Mouse (Mus musculus): ENCODE data around the gene Mcm2. TPM values are rescaled to one million over a fixed set of nuclear protein-coding genes. Genes with fewer than 3 reads are reported as not detected.

Mcm2 gene
- polyA plus RNA-seq, 1 experiment, result 45.7 TPM

GRCm38 (mm10) chr6:88886417-88886967 is 12.1 kb downstream of the Mcm2 start:
- peak; percentile 70 for DNase-seq (ENCODE audit: low read depth)
- TF ChIP-seq POLR2A (IDR thresholded peaks at IDR 0.05; ENCODE audit: borderline replicate concordance, extremely low read depth, insufficient read depth, insufficient read length, poor library complexity, severe bottlenecking) (no peak), CTCF (IDR thresholded peaks at IDR 0.05; ENCODE audit: borderline replicate concordance, extremely low read depth, insufficient read depth, insufficient read length) (no peak)

DNA sequence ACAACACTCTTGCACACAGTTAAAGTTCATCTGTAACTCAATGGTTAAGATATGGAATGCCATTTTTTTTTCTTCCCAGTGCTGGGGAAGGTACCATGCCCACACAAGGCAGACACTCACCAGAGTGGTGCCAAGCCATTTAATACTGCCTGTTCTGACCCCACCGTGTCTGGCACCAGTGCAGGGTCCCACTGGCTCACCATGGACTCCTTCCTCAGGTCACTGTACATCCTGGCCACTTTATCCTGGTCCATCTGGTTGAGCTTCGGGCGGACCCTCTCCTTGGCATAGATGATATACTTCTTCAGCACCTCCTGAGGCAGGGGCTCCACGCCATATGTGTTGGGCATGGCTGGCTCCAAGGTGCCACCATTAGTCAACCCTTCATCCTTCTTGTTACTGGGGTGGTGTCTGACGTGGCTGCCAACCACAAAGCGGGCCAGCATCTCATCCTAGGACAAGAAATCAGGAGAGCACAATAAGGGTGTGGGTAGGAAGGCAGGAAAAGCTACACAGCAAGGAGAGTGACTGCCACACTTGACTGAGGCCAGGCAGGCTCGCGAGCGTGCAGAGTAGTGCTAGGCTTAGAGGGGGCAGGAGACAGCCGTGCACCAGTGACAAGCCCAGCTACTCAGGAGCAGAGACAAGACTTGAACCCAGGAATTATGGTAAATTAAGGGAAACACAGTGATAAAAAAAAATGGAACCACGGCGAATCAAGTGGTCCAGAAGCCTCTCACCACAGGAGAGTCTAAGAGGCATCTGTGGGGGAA is 12.8 kb downstream of the Mcm2 start:
- DNase-seq (ENCODE audit: low read depth), result no peak
- TF ChIP-seq POLR2A (IDR thresholded peaks at IDR 0.05; ENCODE audit: borderline replicate concordance, extremely low read depth, insufficient read depth, insufficient read length, poor library complexity, severe bottlenecking), result no peak
- TF ChIP-seq CTCF (IDR thresholded peaks at IDR 0.05; ENCODE audit: borderline replicate concordance, extremely low read depth, insufficient read depth, insufficient read length), result no peak

DNA sequence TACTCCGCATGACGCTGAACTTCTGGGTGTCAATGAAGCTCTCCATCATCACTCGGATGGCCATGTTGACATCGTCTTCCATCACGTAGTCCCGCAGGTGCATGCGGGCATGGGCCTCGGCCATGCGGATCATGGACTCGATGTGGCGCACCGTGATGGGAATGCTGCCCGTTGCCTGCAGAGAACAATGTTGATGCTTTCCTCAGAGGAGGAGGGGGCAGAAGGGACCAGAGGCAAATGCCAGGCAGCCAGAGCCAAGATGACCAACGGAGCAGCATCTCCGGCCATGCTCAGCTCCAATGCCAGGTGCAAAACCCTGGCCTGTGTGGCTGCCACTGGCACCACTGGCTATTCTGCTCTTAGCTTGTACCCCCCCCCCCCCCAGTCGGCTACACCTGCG is 13.9 kb downstream of the Mcm2 start:
- DNase-seq (ENCODE audit: low read depth), result no peak
- TF ChIP-seq CTCF (IDR thresholded peaks at IDR 0.05; ENCODE audit: borderline replicate concordance, extremely low read depth, insufficient read depth, insufficient read length), result no peak
- no peak for TF ChIP-seq POLR2A (IDR thresholded peaks at IDR 0.05; ENCODE audit: borderline replicate concordance, extremely low read depth, insufficient read depth, insufficient read length, poor library complexity, severe bottlenecking)

DNA sequence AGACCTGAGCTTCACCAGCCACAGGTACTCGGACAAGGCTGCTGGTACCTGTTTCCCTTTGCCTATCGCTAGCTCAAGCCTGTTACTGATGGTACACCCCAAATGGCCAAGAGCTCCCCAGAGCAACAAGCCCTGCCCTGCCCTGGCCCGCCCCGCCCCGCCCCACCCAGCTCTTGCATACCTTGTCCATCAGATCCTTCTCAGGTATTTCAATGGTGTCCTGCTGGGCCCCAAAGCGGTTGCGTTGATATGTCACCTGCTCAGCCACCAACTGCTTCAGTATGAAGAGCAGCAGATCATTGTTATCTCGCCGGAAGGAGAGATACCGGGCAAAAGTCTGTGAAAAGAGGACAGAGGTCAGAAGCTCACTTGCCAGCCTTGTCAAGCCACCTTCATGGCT is 14.4 kb downstream of the Mcm2 start:
- DNase-seq (ENCODE audit: low read depth), result no peak
- TF ChIP-seq POLR2A (IDR thresholded peaks at IDR 0.05; ENCODE audit: borderline replicate concordance, extremely low read depth, insufficient read depth, insufficient read length, poor library complexity, severe bottlenecking) (no peak), CTCF (IDR thresholded peaks at IDR 0.05; ENCODE audit: borderline replicate concordance, extremely low read depth, insufficient read depth, insufficient read length) (no peak)

- DNase-seq (ENCODE audit: low read depth), result peak; percentile 86
Observed at GRCm38 (mm10) chr6:88881334-88881733, 17.2 kb downstream of the Mcm2 start.

DNA sequence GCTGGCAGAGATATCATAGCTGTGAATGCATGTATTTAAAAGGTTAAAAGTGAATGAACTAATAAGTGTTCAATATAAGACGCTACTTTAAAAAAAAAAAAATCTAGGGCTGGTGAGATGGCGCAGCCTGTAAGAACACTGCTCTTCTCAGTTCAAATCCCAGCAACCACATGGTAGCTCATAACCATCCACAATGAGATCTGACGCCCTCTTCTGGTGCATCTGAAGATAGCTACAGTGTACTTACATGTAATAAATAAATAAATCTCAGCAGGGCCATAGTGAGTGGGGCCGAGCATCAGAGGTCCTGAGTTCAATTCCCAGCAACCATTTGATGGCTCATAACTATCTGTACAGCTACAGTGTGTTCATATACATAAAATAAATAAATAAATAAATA is 19.1 kb downstream of the Mcm2 start:
- peak; percentile 22 for DNase-seq (ENCODE audit: low read depth)
- no peak for TF ChIP-seq CTCF (IDR thresholded peaks at IDR 0.05; ENCODE audit: borderline replicate concordance, extremely low read depth, insufficient read depth, insufficient read length)
- TF ChIP-seq POLR2A (IDR thresholded peaks at IDR 0.05; ENCODE audit: borderline replicate concordance, extremely low read depth, insufficient read depth, insufficient read length, poor library complexity, severe bottlenecking), result no peak

More at GRCm38 (mm10) chr6:88881334-88881733, 17.2 kb downstream of the Mcm2 start:
- no peak for TF ChIP-seq POLR2A (IDR thresholded peaks at IDR 0.05; ENCODE audit: borderline replicate concordance, extremely low read depth, insufficient read depth, insufficient read length, poor library complexity, severe bottlenecking)
- no peak for TF ChIP-seq CTCF (IDR thresholded peaks at IDR 0.05; ENCODE audit: borderline replicate concordance, extremely low read depth, insufficient read depth, insufficient read length)

GRCm38 (mm10) chr6:88874868-88875508 is 23.6 kb downstream of the Mcm2 start, which contains the start of gene Podxl2:
TSS of gene Podxl2 (minus strand) at chr6:88875044.
- TF ChIP-seq POLR2A (IDR thresholded peaks at IDR 0.05; ENCODE audit: borderline replicate concordance, extremely low read depth, insufficient read depth, insufficient read length, poor library complexity, severe bottlenecking), result peak; percentile 78
- no peak for TF ChIP-seq CTCF (IDR thresholded peaks at IDR 0.05; ENCODE audit: borderline replicate concordance, extremely low read depth, insufficient read depth, insufficient read length)
- peak; percentile 93 for DNase-seq (ENCODE audit: low read depth)

GRCm38 (mm10) chr6:88873965-88874867 is 24.4 kb downstream of the Mcm2 start:
- DNase-seq (ENCODE audit: low read depth), result peak; percentile 85

DNA sequence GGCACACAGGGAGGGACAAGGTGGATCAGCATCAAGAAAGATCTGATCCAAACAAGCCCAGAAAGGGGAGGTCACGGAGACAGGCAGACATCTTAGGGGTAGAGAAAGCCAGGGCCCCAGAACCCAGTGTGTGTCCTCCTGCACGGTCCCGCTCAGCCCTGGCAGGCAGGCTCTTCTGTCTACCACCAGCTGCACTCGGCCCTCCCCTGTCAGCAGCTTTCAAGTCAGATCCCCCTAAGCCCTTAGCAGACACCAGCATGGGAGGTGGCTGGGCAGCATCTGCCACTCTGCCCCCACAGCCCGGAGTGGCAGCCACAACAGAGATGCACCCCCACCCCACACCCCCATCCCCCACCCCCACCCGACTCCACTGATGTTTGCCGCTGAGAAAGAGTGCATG is 25.8 kb downstream of the Mcm2 start:
- TF ChIP-seq CTCF (IDR thresholded peaks at IDR 0.05; ENCODE audit: borderline replicate concordance, extremely low read depth, insufficient read depth, insufficient read length) (no peak), POLR2A (IDR thresholded peaks at IDR 0.05; ENCODE audit: borderline replicate concordance, extremely low read depth, insufficient read depth, insufficient read length, poor library complexity, severe bottlenecking) (no peak)
- peak; percentile 88 for DNase-seq (ENCODE audit: low read depth)

More at GRCm38 (mm10) chr6:88873965-88874867, 24.4 kb downstream of the Mcm2 start:
- TF ChIP-seq CTCF (IDR thresholded peaks at IDR 0.05; ENCODE audit: borderline replicate concordance, extremely low read depth, insufficient read depth, insufficient read length) (no peak), POLR2A (IDR thresholded peaks at IDR 0.05; ENCODE audit: borderline replicate concordance, extremely low read depth, insufficient read depth, insufficient read length, poor library complexity, severe bottlenecking) (no peak)

GRCm38 (mm10) chr6:88871546-88871945 is 27.0 kb downstream of the Mcm2 start:
- TF ChIP-seq POLR2A (IDR thresholded peaks at IDR 0.05; ENCODE audit: borderline replicate concordance, extremely low read depth, insufficient read depth, insufficient read length, poor library complexity, severe bottlenecking), result no peak
- TF ChIP-seq CTCF (IDR thresholded peaks at IDR 0.05; ENCODE audit: borderline replicate concordance, extremely low read depth, insufficient read depth, insufficient read length), result no peak
- peak; percentile 94 for DNase-seq (ENCODE audit: low read depth)

Data from brain, embryonic 14.5 days (tissue).